Mouse (Mus musculus) kidney, adult 11 months (tissue): Measurements from ENCODE around the gene G0s2.

Experiments used
- DNase-seq: peaks from one replicate; pipeline ENCODE4 v3.0.0; 2022

The G0s2 gene

DNA sequence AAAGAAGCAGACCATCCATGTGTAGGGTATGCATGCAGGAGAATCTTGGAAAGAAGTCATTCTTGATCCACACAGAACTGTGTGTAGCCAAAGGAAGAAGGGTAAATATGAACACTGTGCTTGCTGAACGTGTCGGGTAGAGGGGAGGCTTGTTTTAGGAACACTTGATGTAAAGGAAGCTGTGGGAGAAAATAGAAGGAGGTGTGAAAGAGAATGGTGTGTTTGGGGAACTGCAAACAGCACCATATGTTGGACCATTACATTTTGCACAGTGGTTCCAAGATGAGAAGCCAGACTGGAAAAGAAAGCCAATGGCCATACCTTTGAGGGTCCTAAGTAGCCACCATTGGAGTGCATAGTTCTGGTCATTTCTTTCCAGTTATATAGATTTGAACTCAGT, 23.0 kb downstream of the G0s2 start:
- no peak for DNase-seq

DNA sequence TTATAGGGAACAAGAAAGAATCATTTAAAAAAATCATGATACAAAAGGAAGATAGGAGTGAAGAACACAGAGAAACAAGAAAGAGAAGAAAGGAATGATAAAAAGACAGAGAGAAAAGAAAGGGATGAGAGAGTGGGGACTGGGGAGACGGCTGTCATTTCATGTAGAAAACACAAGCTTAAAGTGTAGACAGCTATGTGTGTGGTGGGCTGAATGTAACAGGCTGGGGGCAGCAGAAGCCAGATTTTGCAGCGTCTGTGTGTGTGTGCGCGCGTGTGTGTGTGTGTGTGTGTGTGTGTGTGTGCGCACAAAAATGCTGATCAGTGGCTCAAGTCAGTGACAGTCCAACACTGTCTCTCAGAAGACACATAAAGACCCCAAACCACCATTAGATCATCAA, 28.8 kb downstream of the G0s2 start:
- no peak for DNase-seq

GRCm38 (mm10) chr1:193243571-193244193, 29.3 kb downstream of the G0s2 start:
- no peak for DNase-seq

- no peak for DNase-seq
Measured at GRCm38 (mm10) chr1:193242863-193243262, 30.2 kb downstream of the G0s2 start.

- peak; percentile 47 for DNase-seq
Measured at GRCm38 (mm10) chr1:193242238-193242637, 30.8 kb downstream of the G0s2 start.

- no peak for DNase-seq
Measured at GRCm38 (mm10) chr1:193241436-193241835, 31.6 kb downstream of the G0s2 start.

DNA sequence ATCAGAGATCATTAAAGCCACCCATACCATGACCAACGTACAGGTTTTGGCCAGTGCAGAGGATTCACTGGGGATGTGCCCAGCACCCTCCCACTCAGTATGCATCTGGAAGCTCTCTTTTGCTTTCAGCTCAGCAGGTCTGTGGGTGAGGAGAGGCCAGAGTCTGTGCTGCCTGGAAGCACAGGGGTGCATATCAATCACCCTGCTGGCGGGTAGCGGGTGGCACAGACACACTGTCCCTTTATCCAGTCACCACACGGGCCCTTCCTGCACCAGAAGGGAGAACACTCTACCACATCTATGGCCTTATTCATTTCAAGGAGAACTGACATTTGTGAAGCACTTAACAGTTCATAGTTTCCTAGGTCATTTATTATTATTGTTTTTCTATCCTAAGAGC, 34.6 kb downstream of the G0s2 start:
- no peak for DNase-seq

DNA sequence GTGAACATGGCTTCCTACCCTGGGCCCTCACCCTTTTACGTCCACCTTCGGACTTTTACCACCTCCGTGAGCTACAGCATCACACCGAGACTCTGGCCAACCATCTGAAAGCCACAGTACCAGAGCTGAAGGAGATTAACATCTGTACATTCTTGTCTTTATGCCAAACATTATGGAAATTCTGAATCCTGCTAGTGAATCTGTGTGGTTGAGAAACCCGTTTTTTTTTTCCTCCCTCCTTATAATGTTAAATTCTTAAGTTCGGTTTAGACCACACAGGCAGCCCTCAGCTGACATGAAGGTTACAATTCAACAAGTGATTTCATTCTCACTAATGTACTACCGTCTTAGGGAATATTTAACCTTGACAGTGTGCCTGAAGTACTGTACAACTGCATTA, 38.1 kb downstream of the G0s2 start:
- peak; percentile 52 for DNase-seq

GRCm38 (mm10) chr1:193234130-193234645, 38.8 kb downstream of the G0s2 start:
- DNase-seq, result peak; percentile 38

DNA sequence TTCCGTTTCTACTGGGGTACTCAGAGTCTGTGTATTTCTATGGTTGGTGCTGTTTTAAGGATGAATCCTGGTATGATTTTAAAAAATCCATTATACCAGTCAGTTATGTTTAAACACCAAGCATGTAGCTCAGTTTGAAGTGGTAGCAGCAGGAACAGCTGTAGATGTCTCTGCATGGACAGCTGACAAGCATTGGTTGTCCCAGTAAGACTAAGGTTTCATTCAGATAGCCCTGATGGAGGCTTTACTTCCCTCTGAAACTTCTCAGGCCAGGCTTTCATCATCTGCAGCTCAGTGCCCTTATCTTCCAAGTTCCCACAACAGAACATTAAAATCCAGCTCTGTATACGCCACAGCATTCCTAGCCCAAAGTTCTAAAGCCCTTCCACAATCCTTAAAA, 40.3 kb downstream of the G0s2 start:
- no peak for DNase-seq

- no peak for DNase-seq
Measured at GRCm38 (mm10) chr1:193230935-193231334, 42.1 kb downstream of the G0s2 start.

GRCm38 (mm10) chr1:193230531-193230930, 42.5 kb downstream of the G0s2 start:
- no peak for DNase-seq

DNA sequence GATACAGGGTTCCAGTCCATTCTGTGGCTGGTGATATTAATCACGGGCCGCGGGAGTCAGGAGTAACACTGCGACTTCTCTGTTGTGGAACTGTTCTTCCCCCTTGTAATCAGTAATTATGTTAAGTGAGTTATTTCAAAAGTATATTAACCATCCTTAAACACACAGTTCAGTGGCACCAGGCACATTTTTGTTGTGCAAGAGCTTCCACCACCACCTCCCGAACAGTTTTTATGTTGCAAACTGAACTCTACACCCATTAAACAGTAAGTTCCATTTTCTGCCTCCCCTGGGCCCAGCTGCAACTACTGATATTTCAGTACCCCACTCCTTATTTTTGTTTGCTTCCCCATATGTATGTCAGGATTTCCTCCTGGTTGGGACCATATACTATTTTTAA, 43.4 kb downstream of the G0s2 start:
- DNase-seq, result peak; percentile 42

DNA sequence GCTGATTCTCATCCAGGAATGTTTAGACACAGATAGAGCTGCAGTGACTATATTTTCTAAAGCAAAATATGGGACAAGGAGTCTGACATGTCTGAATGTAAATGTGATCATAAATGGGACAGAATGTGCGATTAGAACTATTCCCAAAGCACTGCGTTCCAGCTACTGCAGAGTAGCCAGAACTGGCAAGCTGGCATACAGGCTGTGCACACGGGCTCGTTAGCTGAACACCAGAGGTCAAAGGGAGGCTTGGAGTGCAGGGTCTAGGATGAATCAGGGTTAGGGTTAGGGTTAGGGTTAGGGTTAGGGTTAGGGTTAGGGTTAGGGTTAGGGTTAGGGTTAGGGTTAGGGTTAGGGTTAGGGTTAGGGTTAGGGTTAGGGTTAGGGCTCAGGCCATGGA, 45.5 kb downstream of the G0s2 start:
- no peak for DNase-seq

DNA sequence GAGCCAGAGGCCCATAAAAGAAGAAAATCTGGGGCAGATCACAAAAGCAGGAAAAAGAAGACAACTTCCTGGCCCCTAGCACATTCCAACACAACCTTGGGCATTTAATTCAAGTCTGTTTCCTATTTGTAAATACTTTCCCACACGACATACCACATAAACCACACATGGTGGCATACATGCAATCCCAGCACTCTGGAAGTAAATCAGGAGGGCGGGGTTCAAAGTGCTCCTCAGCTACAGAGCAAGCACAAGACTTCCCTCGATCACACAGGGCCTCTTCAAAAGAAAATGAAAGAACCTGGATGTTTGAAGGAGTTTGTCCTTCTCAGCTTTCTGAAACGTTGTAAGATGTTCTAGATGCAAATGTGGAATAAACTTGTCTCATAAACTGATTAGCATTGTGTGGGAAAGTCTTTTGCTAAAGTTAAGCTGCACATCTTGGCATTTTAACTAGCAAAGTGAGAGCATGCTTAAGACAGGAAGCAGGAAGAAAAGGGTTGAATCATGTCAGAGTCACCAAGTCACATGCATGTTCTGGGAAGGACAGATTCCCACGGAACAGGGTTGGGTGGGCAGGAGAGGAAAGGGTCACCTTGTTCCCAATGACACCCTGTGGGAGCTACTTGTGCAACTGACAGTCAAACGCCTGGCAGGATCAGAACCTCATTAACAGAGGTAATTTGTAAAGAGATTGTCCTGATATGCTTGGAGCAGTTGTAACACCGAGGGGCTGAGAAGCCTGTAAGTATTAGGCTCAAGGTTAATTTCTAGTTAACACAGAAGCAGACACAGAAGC, 46.1 kb downstream of the G0s2 start:
- DNase-seq, result no peak

DNA sequence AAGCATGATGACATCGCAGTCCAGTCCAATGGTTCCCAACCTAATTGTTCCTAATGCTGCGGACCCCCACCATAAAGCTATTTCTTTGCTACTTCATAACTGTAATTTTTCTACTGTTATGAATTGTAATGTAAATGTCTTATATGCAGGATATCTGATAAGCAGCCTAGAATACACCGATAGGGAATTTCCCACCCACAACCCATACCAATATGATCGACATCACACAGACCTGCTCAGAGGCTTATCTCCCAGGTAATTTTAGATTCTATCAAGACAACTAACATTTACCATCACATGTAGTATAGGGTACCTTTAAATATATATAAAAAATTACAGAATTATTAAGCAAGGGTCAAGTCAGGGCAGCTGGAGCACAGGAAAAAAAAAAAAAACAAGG, 46.9 kb downstream of the G0s2 start:
- DNase-seq, result no peak

DNA sequence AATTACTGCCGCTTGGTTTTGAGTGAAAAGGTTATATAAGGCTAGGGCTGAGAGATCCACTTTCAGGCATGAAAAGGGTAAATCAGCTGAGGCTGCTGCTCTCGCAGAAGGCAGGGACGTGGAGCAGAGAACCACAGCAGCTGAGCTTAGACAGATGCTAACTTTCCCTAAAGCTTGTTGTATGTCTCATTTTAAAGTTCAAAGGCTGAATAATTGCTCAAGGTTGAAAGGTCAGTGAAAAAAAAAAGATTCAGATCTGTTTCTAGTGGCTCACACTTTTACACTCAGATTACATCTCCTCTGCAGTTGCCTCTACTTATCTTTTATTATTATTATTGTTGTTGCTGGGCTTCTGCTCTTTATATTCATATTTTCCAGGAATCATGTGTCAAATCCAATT, 47.5 kb downstream of the G0s2 start:
- no peak for DNase-seq
